Mouse (Mus musculus): Measurements from ENCODE around the gene Prlr. TPM values are rescaled to one million over a fixed set of nuclear protein-coding genes. Genes with fewer than 3 reads are reported as not detected.

Gene Prlr
- total RNA-seq, 2 experiments from 2014 or later, result 7.9 to 8.9 TPM

- DNase-seq, result no peak
Measured at GRCm38 (mm10) chr15:10330626-10331025, 153.6 kb downstream of the Prlr start.

- DNase-seq, result no peak
Measured at GRCm38 (mm10) chr15:10332566-10332965, 155.5 kb downstream of the Prlr start.

DNA sequence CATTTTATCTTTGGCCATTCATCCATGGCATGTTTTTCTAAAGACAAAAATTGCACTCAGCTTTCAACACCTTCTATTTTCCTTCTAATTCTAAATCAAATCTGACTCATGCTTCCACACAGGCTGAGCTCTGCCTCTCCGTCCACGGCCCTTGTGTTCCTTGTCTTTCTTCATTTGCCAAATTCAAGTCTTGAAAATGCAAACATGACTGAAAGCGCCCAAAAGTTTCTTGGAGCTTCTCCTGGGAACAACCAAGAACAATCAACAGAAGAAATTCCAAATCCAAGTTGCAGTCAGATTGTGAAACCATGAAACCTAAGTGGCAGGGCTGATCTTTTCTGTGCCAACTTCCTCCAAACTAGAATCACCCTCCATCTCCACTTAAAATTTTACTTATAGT is 161.6 kb downstream of the Prlr start:
- peak; percentile 13 to 22 for DNase-seq

- DNase-seq, result no peak
Measured at GRCm38 (mm10) chr15:10347044-10347443, 170.0 kb downstream of the Prlr start.

DNA sequence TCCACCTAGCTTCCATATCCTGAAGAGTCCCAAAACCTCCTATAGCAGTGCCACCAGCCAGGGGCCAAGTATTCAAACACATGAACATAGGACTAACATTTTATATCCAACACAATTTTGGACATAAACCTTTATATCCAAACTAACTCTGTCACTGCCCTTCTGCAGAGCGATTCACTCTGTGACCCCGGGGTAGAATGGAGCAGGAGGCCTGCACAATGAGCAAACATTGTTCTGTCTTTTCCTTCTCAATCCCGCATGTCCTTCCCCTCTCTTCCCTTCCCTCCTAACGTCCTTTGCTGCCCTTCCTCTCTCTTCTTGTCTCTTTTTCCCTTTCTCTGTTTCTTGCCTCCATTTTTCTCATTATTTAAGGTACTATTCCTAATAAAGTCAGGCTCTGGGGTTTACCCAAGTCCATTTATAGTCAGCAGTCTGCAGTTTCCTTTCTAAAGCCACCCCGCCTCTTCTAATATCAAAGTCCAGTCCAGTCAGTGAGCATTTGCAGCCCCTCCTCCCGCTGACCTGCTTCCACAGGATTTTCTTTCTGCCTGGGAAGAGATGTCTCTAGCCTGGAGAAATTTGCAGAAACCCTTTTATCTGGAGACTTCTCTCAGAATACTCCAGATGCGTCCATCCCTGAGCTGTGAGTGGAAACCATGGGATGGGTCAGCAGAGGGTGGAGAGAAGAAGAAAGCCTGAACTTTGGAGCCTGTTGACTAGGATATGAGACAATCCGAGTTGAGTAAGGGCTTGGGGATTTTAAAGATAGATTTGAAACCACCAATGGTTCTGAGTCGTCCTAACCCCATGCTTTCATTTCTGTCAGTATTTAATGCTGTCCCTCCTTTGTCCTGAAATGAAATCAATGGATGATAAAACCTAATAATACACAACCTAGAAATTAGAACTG is 181.3 kb downstream of the Prlr start, which contains the start of gene Agxt2:
TSS of gene Agxt2 (plus strand) at position 494 of the 910 bp plus-strand sequence.
- no peak for DNase-seq

- DNase-seq, result no peak
Measured at GRCm38 (mm10) chr15:10366331-10366730, 189.3 kb downstream of the Prlr start.

DNA sequence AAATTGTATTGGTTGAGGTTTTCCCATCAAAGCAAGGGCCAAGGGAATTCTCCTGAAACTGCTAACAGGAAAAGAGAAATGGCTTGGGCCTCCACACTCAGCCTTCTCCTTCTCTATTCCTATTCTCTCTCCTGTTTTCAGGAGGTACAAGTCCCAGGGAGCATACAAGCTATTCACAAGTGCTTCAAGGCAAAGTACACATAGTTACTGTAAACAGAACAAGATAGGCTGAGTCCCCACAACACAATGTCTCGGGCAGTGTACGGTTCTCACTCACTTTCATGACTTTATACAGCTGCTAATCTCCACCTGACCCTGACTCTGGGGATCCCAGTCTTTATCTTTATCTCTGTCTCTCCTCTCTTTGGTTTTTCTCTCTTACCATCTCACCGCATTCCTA is 198.4 kb downstream of the Prlr start:
- DNase-seq, result no peak

- no peak for DNase-seq
Measured at GRCm38 (mm10) chr15:10378338-10378959, 201.4 kb downstream of the Prlr start.

- no peak for DNase-seq
Measured at GRCm38 (mm10) chr15:10379757-10380458, 202.9 kb downstream of the Prlr start.

- no peak for DNase-seq
Measured at GRCm38 (mm10) chr15:10387263-10387662, 210.2 kb downstream of the Prlr start.

Other genes with a start within 250 kb of the Prlr start
- not detected for gene Gm21973, start 148.1 kb downstream of the Prlr start, total RNA-seq (2021)
- gene Agxt2, start 181.3 kb downstream of the Prlr start, total RNA-seq (2021), result under 1 TPM in 1 of 2 experiments, not detected in 1; 0.12 TPM